ENCODE assay signal across 8 mouse cellular contexts in the genomic region with DNA sequence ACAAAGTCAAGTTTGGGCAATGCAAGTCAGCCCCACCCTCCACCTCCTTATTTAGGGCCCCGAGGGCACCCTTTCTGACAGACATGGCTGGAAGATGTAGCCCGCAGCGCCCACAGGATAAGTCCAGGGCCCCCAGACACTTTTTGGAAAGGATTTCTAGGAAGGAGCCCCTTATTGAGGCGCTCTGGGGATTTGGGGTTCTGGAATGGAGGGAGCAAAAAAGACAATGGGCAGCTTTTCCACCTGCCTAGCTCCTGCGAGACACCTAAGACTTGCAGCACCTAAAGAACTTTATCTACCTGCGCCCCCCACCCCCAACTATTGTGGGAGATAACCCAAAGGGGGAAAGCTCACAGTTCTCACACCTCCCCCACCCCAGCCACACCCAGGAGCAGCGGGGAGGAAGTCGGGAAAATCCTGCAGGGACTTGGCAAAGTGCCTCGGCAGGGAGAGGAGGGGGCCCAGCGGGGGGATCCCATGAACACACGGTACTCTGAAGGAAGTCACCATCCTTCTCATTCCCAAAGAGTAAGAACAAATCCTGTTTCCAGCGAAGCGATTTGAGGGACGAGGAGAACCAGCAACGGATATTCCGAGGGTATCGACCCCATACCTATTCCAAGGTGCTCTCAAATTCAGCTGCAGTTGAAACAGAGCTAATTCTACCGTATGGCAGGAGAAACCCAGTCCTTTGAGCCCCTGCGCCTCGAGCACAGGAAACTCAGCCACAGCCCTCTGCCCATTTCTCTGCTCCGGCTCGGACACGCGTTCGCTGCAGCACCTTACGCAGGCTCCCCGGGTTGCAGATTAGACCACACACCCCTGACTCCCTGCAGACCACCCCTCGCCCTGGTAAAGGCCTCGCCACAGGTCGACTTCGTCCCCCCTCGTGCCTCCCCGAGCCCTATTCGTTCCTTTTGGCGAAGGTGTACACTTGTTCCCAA. TPM values are rescaled to one million over a fixed set of nuclear protein-coding genes. Genes with fewer than 3 reads are reported as not detected.
A peak's percentile ranks its signal among the peaks of the same experiment; 100 is the strongest.
DNase-seq lines count a peak whose midpoint lies in the region; ATAC-seq and TF ChIP-seq lines count a peak whose summit lies in the region.

No protein-coding gene starts in this region.

- peak overlapping the region; percentile 92 for H3K4me3 ChIP-seq in forebrain, embryonic 10.5 days
- H3K4me3 ChIP-seq in hindbrain, embryonic 12.5 days: peak overlapping the region; percentile 94
- peak overlapping the region; percentile 95 for H3K4me3 ChIP-seq in limb, embryonic 14.5 days (replicated peaks; ENCODE audit: low read length)
- H3K4me3 ChIP-seq in midbrain, embryonic 16.5 days (ENCODE audit: low read depth, low read length): peak overlapping the region; percentile 83

- H3K4me2 ChIP-seq in hindbrain, embryonic 12.5 days (replicated peaks): peak overlapping the region; percentile 89
- peak overlapping the region; percentile 84 for H3K4me2 ChIP-seq in limb, embryonic 14.5 days (replicated peaks; ENCODE audit: low read depth, low read length, severe bottlenecking)
- peak overlapping the region; percentile 77 for H3K4me2 ChIP-seq in midbrain, embryonic 16.5 days (ENCODE audit: low read length)

- peak overlapping the region; percentile 96 for H3K27ac ChIP-seq in forebrain, embryonic 10.5 days
- peak overlapping the region; percentile 90 for H3K27ac ChIP-seq in hindbrain, embryonic 12.5 days
- peak overlapping the region; percentile 63; the same call in 1 of the 2 replicates for H3K27ac ChIP-seq in limb, embryonic 14.5 days (replicated peaks; ENCODE audit: low read depth, low read length)
- H3K27ac ChIP-seq in midbrain, embryonic 16.5 days (ENCODE audit: low read length): peak overlapping the region; percentile 80

- H3K36me3 ChIP-seq in forebrain, embryonic 10.5 days (replicated peaks): peaks cover 43% of the 10 kb centered on the region
- peaks cover 30% of the 10 kb centered on the region for H3K36me3 ChIP-seq in hindbrain, embryonic 12.5 days
- H3K36me3 ChIP-seq in limb, embryonic 14.5 days (ENCODE audit: control insufficient read depth, insufficient read depth, low read length): peaks cover 35% of the 10 kb centered on the region
- peaks cover 7% of the 10 kb centered on the region; the same call in 1 of the 2 replicates for H3K36me3 ChIP-seq in midbrain, embryonic 16.5 days (ENCODE audit: control insufficient read depth, insufficient read depth, low read length)

- no peak for ATAC-seq in hindbrain, embryonic 12.5 days (ENCODE audit: low FRiP score)
- no peak for ATAC-seq in limb, embryonic 14.5 days (ENCODE audit: low FRiP score, low read depth)
- no peak for ATAC-seq in midbrain, embryonic 16.5 days

- no peaks in the 10 kb centered on the region for H3K27me3 ChIP-seq in forebrain, embryonic 10.5 days (ENCODE audit: poor library complexity, severe bottlenecking)
- no peaks in the 10 kb centered on the region for H3K27me3 ChIP-seq in hindbrain, embryonic 12.5 days
- no peaks in the 10 kb centered on the region; the same call in 1 of the 2 replicates for H3K27me3 ChIP-seq in limb, embryonic 14.5 days (ENCODE audit: control insufficient read depth, insufficient read depth, low read length)
- no peaks in the 10 kb centered on the region for H3K27me3 ChIP-seq in midbrain, embryonic 16.5 days (ENCODE audit: control insufficient read depth, insufficient read depth, low read depth, low read length)

- no peaks in the 10 kb centered on the region for H3K9me3 ChIP-seq in forebrain, embryonic 10.5 days
- H3K9me3 ChIP-seq in hindbrain, embryonic 12.5 days (replicated peaks): no peaks in the 10 kb centered on the region
- H3K9me3 ChIP-seq in limb, embryonic 14.5 days (ENCODE audit: control insufficient read depth, low read length): no peaks in the 10 kb centered on the region
- H3K9me3 ChIP-seq in midbrain, embryonic 16.5 days (replicated peaks; ENCODE audit: control insufficient read depth, low read length, poor library complexity, severe bottlenecking): no peaks in the 10 kb centered on the region

- H3K9ac ChIP-seq in hindbrain, embryonic 12.5 days: peak overlapping the region; percentile 97
- H3K9ac ChIP-seq in limb, embryonic 14.5 days (ENCODE audit: low read depth, low read length, severe bottlenecking): peak overlapping the region; percentile 74
- peak overlapping the region; percentile 88 for H3K9ac ChIP-seq in midbrain, embryonic 16.5 days (ENCODE audit: low read depth, low read length)

- H3K4me1 ChIP-seq in forebrain, embryonic 10.5 days: peaks cover 69% of the 10 kb centered on the region
- peaks cover 53% of the 10 kb centered on the region for H3K4me1 ChIP-seq in hindbrain, embryonic 12.5 days
- H3K4me1 ChIP-seq in limb, embryonic 14.5 days (ENCODE audit: control insufficient read depth, insufficient read depth, low read length): peaks cover 25% of the 10 kb centered on the region
- peaks cover 26% of the 10 kb centered on the region for H3K4me1 ChIP-seq in midbrain, embryonic 16.5 days (ENCODE audit: control insufficient read depth, insufficient read depth, low read length)

- no peak for TF ChIP-seq POLR2A in limb, embryonic 14.5 days (IDR thresholded peaks at IDR 0.05; ENCODE audit: borderline replicate concordance, extremely low read depth, insufficient read depth, insufficient read length)

- peak; percentile 35 to 50 for DNase-seq in frontal cortex, postnatal 14 days (ENCODE audit: low spot score in 2 of 2)
- DNase-seq in frontal cortex, postnatal 25 days (ENCODE audit: low spot score in 2 of 2): no peak
- DNase-seq in adrenal gland, postnatal 25 days: peak; percentile 49
- DNase-seq in forebrain, embryonic 10.5 days (ENCODE audit: extremely low spot score, low spot score): peak; percentile 40
- DNase-seq in limb, embryonic 14.5 days (ENCODE audit: low spot score): peak; percentile 64
- peak; percentile 29 for DNase-seq in thymus, postnatal 14 days

- WGBS in forebrain, embryonic 10.5 days: 4% methylated on average over 35 of the region's 35 CpGs
- 4% methylated on average over 35 of the region's 35 CpGs for WGBS in hindbrain, embryonic 12.5 days
- WGBS in limb, embryonic 14.5 days: 3% methylated on average over 35 of the region's 35 CpGs
- 3% methylated on average over 35 of the region's 35 CpGs for WGBS in midbrain, embryonic 16.5 days

RNA-seq across cellular contexts. Expression of gene Agrn, which starts 1.1 kb away (rescaled TPM):
- total RNA-seq in adrenal gland, postnatal 25 days (2021): 33.7 and 46.7 TPM in 2 replicates
- polyA plus RNA-seq in forebrain, embryonic 10.5 days (2016; fragmentation: Nextera tagmentation; extraction: Ambion mirVana): 58.3 and 62.0 TPM in 2 replicates
- polyA plus RNA-seq in hindbrain, embryonic 12.5 days (2016; fragmentation: Nextera tagmentation; extraction: Ambion mirVana): 161 and 178 TPM in 2 replicates
- 264 and 342 TPM in 2 replicates for polyA plus RNA-seq in limb, embryonic 14.5 days (2012; rRNA removed)
- polyA plus RNA-seq in limb, embryonic 14.5 days (2014; fragmentation: Nextera tagmentation; extraction: Ambion mirVana): 78.5 and 92.2 TPM in 2 replicates
- 126 and 129 TPM in 2 replicates for polyA plus RNA-seq in midbrain, embryonic 16.5 days (2015; fragmentation: Nextera tagmentation; extraction: Ambion mirVana)

RNA-seq across cellular contexts. Expression of gene Isg15, which starts 4.4 kb away (rescaled TPM):
- 1.8 and 7.2 TPM in 2 replicates for total RNA-seq in adrenal gland, postnatal 25 days (2021)
- polyA plus RNA-seq in forebrain, embryonic 10.5 days (2016; fragmentation: Nextera tagmentation; extraction: Ambion mirVana): 0.38 and 0.43 TPM in 2 replicates
- polyA plus RNA-seq in hindbrain, embryonic 12.5 days (2016; fragmentation: Nextera tagmentation; extraction: Ambion mirVana): 1.2 and 1.3 TPM in 2 replicates
- 1.4 and 1.7 TPM in 2 replicates for polyA plus RNA-seq in limb, embryonic 14.5 days (2012; rRNA removed)
- 0.26 and 0.73 TPM in 2 replicates for polyA plus RNA-seq in limb, embryonic 14.5 days (2014; fragmentation: Nextera tagmentation; extraction: Ambion mirVana)
- 1.2 and 1.4 TPM in 2 replicates for polyA plus RNA-seq in midbrain, embryonic 16.5 days (2015; fragmentation: Nextera tagmentation; extraction: Ambion mirVana)

RNA-seq across cellular contexts. Expression of gene AW011738, which starts 6.9 kb away (rescaled TPM):
- total RNA-seq in adrenal gland, postnatal 25 days (2021): 3.5 and 3.7 TPM in 2 replicates
- 3.9 and 4.4 TPM in 2 replicates for polyA plus RNA-seq in forebrain, embryonic 10.5 days (2016; fragmentation: Nextera tagmentation; extraction: Ambion mirVana)
- polyA plus RNA-seq in hindbrain, embryonic 12.5 days (2016; fragmentation: Nextera tagmentation; extraction: Ambion mirVana): 7.0 and 7.6 TPM in 2 replicates
- 2.2 and 2.4 TPM in 2 replicates for polyA plus RNA-seq in limb, embryonic 14.5 days (2012; rRNA removed)
- polyA plus RNA-seq in limb, embryonic 14.5 days (2014; fragmentation: Nextera tagmentation; extraction: Ambion mirVana): 0.41 and 1.4 TPM in 2 replicates
- polyA plus RNA-seq in midbrain, embryonic 16.5 days (2015; fragmentation: Nextera tagmentation; extraction: Ambion mirVana): 3.7 and 4.2 TPM in 2 replicates

RNA-seq across cellular contexts. Expression of gene Perm1, which starts 19.5 kb away (rescaled TPM):
- total RNA-seq in adrenal gland, postnatal 25 days (2021): 3.3 and 4.1 TPM in 2 replicates
- polyA plus RNA-seq in forebrain, embryonic 10.5 days (2016; fragmentation: Nextera tagmentation; extraction: Ambion mirVana): 1.1 TPM in 2 replicates
- polyA plus RNA-seq in hindbrain, embryonic 12.5 days (2016; fragmentation: Nextera tagmentation; extraction: Ambion mirVana): 2.3 and 2.6 TPM in 2 replicates
- polyA plus RNA-seq in limb, embryonic 14.5 days (2012; rRNA removed): 0.25 and 0.54 TPM in 2 replicates
- polyA plus RNA-seq in limb, embryonic 14.5 days (2014; fragmentation: Nextera tagmentation; extraction: Ambion mirVana): 1.0 and 1.2 TPM in 2 replicates
- 2.0 and 2.7 TPM in 2 replicates for polyA plus RNA-seq in midbrain, embryonic 16.5 days (2015; fragmentation: Nextera tagmentation; extraction: Ambion mirVana)

RNA-seq across cellular contexts. Expression of gene Plekhn1, which starts 38.5 kb away (rescaled TPM):
- 24.1 and 29.6 TPM in 2 replicates for total RNA-seq in adrenal gland, postnatal 25 days (2021)
- 21.9 and 23.1 TPM in 2 replicates for polyA plus RNA-seq in forebrain, embryonic 10.5 days (2016; fragmentation: Nextera tagmentation; extraction: Ambion mirVana)
- 29.0 and 30.5 TPM in 2 replicates for polyA plus RNA-seq in hindbrain, embryonic 12.5 days (2016; fragmentation: Nextera tagmentation; extraction: Ambion mirVana)
- 104 and 133 TPM in 2 replicates for polyA plus RNA-seq in limb, embryonic 14.5 days (2012; rRNA removed)
- polyA plus RNA-seq in limb, embryonic 14.5 days (2014; fragmentation: Nextera tagmentation; extraction: Ambion mirVana): 32.2 and 36.6 TPM in 2 replicates
- 26.8 and 26.9 TPM in 2 replicates for polyA plus RNA-seq in midbrain, embryonic 16.5 days (2015; fragmentation: Nextera tagmentation; extraction: Ambion mirVana)

Comparison
In these comparisons a context has a peak if more than half of its experiments do, and no peak if none do; other contexts are left out.
1. DNase-seq: peak in frontal cortex, postnatal 14 days (2 of 2), adrenal gland, postnatal 25 days (single experiment), forebrain, embryonic 10.5 days (single experiment), limb, embryonic 14.5 days (single experiment) and thymus, postnatal 14 days (single experiment); none in frontal cortex, postnatal 25 days (0 of 2).
2. Peak in every context shown above with its lines, with median percentiles within 50 percentile points of each other: H3K27ac ChIP-seq, H3K4me3 ChIP-seq, H3K4me2 ChIP-seq and H3K9ac ChIP-seq.